In genomic region chr4:32508572-32508971, GRCm38 (mm10) we compare ENCODE assay signal across 9 mouse cellular contexts.
DNase-seq lines count a peak whose midpoint lies in the region; ATAC-seq and TF ChIP-seq lines count a peak whose summit lies in the region.
"Had no signal": no experiment of that assay in that cellular context is flagged by ENCODE, and none has a peak within 500 bp of the region (broad histone marks: within the 10 kb centered on the region; RNA-seq: fewer than 3 reads in every experiment).

No protein-coding gene starts in this region.

- no peaks in the 10 kb centered on the region for H3K36me3 ChIP-seq in embryonic facial prominence, embryonic 13.5 days
- H3K36me3 ChIP-seq in forebrain, postnatal 0 days (ENCODE audit: insufficient read depth) = no peaks in the 10 kb centered on the region
- H3K36me3 ChIP-seq in midbrain, embryonic 13.5 days = peaks cover 7% of the 10 kb centered on the region
- no peaks in the 10 kb centered on the region for H3K36me3 ChIP-seq in thymus, adult 2 months (ENCODE audit: control insufficient read depth, insufficient read depth, low read length)

- no peak for ATAC-seq in embryonic facial prominence, embryonic 13.5 days (ENCODE audit: insufficient number of reproducible peaks, insufficient read depth, low FRiP score, low TSS enrichment, low read depth)
- ATAC-seq in forebrain, postnatal 0 days = peak; percentile 67
- 0 out of 2 replicates have a peak, but pooled peaks have one; percentile 19 for ATAC-seq in midbrain, embryonic 13.5 days

- H3K4me1 ChIP-seq in embryonic facial prominence, embryonic 13.5 days = peaks cover 22% of the 10 kb centered on the region
- peaks cover 27% of the 10 kb centered on the region for H3K4me1 ChIP-seq in forebrain, postnatal 0 days (ENCODE audit: insufficient read depth)
- peaks cover 30% of the 10 kb centered on the region for H3K4me1 ChIP-seq in midbrain, embryonic 13.5 days (replicated peaks)
- H3K4me1 ChIP-seq in thymus, adult 2 months (replicated peaks; ENCODE audit: control insufficient read depth, insufficient read depth, low read length) = no peaks in the 10 kb centered on the region

- WGBS in embryonic facial prominence, embryonic 13.5 days = 30% methylated on average over 2 of the region's 2 CpGs
- WGBS in forebrain, postnatal 0 days = 8% methylated on average over 2 of the region's 2 CpGs
- WGBS in midbrain, embryonic 13.5 days = 19% methylated on average over 2 of the region's 2 CpGs
- 88% methylated on average over 2 of the region's 2 CpGs for WGBS in thymus, adult 2 months

- no peak overlapping the region for H3K9ac ChIP-seq in embryonic facial prominence, embryonic 13.5 days
- H3K9ac ChIP-seq in forebrain, postnatal 0 days = 0 out of 2 replicates have a peak overlapping the region, but pooled peaks have one; percentile 1
- no peak overlapping the region for H3K9ac ChIP-seq in midbrain, embryonic 13.5 days (replicated peaks)

- no peaks in the 10 kb centered on the region for H3K27me3 ChIP-seq in embryonic facial prominence, embryonic 13.5 days
- no peaks in the 10 kb centered on the region for H3K27me3 ChIP-seq in forebrain, postnatal 0 days (ENCODE audit: insufficient read depth, low read length)
- H3K27me3 ChIP-seq in midbrain, embryonic 13.5 days = no peaks in the 10 kb centered on the region
- H3K27me3 ChIP-seq in thymus, adult 2 months (ENCODE audit: control insufficient read depth, insufficient read depth, low read length) = no peaks in the 10 kb centered on the region

- no peak overlapping the region for H3K4me2 ChIP-seq in embryonic facial prominence, embryonic 13.5 days
- H3K4me2 ChIP-seq in forebrain, postnatal 0 days (ENCODE audit: low read depth) = no peak overlapping the region; the same call in 1 of the 2 replicates
- no peak overlapping the region for H3K4me2 ChIP-seq in midbrain, embryonic 13.5 days (replicated peaks)

- H3K4me3 ChIP-seq in embryonic facial prominence, embryonic 13.5 days = no peak overlapping the region
- H3K4me3 ChIP-seq in forebrain, postnatal 0 days (ENCODE audit: low read depth, low read length) = no peak overlapping the region
- H3K4me3 ChIP-seq in midbrain, embryonic 13.5 days (replicated peaks) = no peak overlapping the region
- H3K4me3 ChIP-seq in thymus, adult 2 months (ENCODE audit: control insufficient read depth, insufficient read depth, low read length) = no peak overlapping the region

- H3K27ac ChIP-seq in embryonic facial prominence, embryonic 13.5 days = peak overlapping the region; percentile 62; the same call in 1 of the 2 replicates
- peak overlapping the region; percentile 82 for H3K27ac ChIP-seq in forebrain, postnatal 0 days (ENCODE audit: low read depth, low read length)
- peak overlapping the region; percentile 68 for H3K27ac ChIP-seq in midbrain, embryonic 13.5 days
- H3K27ac ChIP-seq in thymus, adult 2 months (ENCODE audit: control insufficient read depth, insufficient read depth, low read length) = no peak overlapping the region

- TF ChIP-seq CTCF in forebrain, postnatal 0 days (IDR thresholded peaks at IDR 0.05; ENCODE audit: low read depth) = no peak
- no peak for TF ChIP-seq CTCF in thymus, adult 2 months (IDR thresholded peaks at IDR 0.05; ENCODE audit: borderline replicate concordance, control insufficient read depth, extremely low read depth, insufficient read depth, low read length, poor library complexity)

- DNase-seq in layer of hippocampus, postnatal 14 days (ENCODE audit: low spot score in 2 of 2) = peak; percentile 27 to 43
- no peak for DNase-seq in layer of hippocampus, adult 8-10 months (ENCODE audit: low spot score in 2 of 2)
- peak; percentile 63 for DNase-seq in forebrain, postnatal 0 days
- no peak for DNase-seq in spleen, postnatal 4 days (ENCODE audit: low spot score in 2 of 2)
- DNase-seq in embryo, embryonic 10 days (ENCODE audit: low spot score) = no peak
- no peak for DNase-seq in thymus, adult 2 months
- DNase-seq: kidney, adult 18-20 months had no signal

- no peaks in the 10 kb centered on the region for H3K9me3 ChIP-seq in embryonic facial prominence, embryonic 13.5 days
- no peaks in the 10 kb centered on the region for H3K9me3 ChIP-seq in forebrain, postnatal 0 days (ENCODE audit: low read length)
- H3K9me3 ChIP-seq in midbrain, embryonic 13.5 days = no peaks in the 10 kb centered on the region

- TF ChIP-seq POLR2A in thymus, adult 2 months (IDR thresholded peaks at IDR 0.05; ENCODE audit: control insufficient read depth, extremely low read depth, insufficient read depth, low read length, poor library complexity) = no peak

Comparison
In these comparisons a context has a peak if more than half of its experiments do, and no peak if none do; other contexts are left out.
1. DNase-seq: peak in layer of hippocampus, postnatal 14 days (2 of 2) and forebrain, postnatal 0 days (single experiment); none in layer of hippocampus, adult 8-10 months (0 of 2), spleen, postnatal 4 days (0 of 2), embryo, embryonic 10 days (single experiment) and thymus, adult 2 months (single experiment).